Mouse (Mus musculus) gastrocnemius, postnatal 25 days (tissue): ENCODE results near the gene Mcm9. TPM values are rescaled to one million over a fixed set of nuclear protein-coding genes. Genes with fewer than 3 reads are reported as not detected.
A peak's percentile ranks its signal among the peaks of the same experiment; 100 is the strongest.

Experiments used
- DNase-seq: peaks from one replicate; pipeline ENCODE4 v3.0.0; 2022
- total RNA-seq, 2 experiments: library from RNA; stranded (reverse); gene quantifications; 1 replicate in 1 of 2; 2 replicates in 1 of 2; pipeline ENCODE4 v1.2.3; 2021

Mcm9 gene
- total RNA-seq, 2 experiments from 2014 or later, result 1.3 to 1.5 TPM

GRCm38 (mm10) chr10:53580137-53580536 is 50.1 kb downstream of the Mcm9 start:
- no peak for DNase-seq

- DNase-seq, result no peak
Measured at GRCm38 (mm10) chr10:53568531-53568930, 61.7 kb downstream of the Mcm9 start.

GRCm38 (mm10) chr10:53565538-53565937 is 64.7 kb downstream of the Mcm9 start:
- DNase-seq, result no peak

- DNase-seq, result no peak
Measured at GRCm38 (mm10) chr10:53562001-53562400, 68.2 kb downstream of the Mcm9 start.

GRCm38 (mm10) chr10:53537596-53537995 is 92.6 kb downstream of the Mcm9 start:
- DNase-seq, result no peak

GRCm38 (mm10) chr10:53532297-53532696 is 97.9 kb downstream of the Mcm9 start:
- DNase-seq, result no peak

GRCm38 (mm10) chr10:53527838-53528773 is 102.1 kb downstream of the Mcm9 start:
- DNase-seq, result no peak

- no peak for DNase-seq
Measured at GRCm38 (mm10) chr10:53527344-53527743, 102.9 kb downstream of the Mcm9 start.

GRCm38 (mm10) chr10:53526350-53526749 is 103.9 kb downstream of the Mcm9 start:
- DNase-seq, result no peak

GRCm38 (mm10) chr10:53525265-53525976 is 104.8 kb downstream of the Mcm9 start:
- DNase-seq, result no peak

- DNase-seq, result no peak
Measured at GRCm38 (mm10) chr10:53519068-53519954, 110.9 kb downstream of the Mcm9 start.

GRCm38 (mm10) chr10:53518599-53518913 is 111.7 kb downstream of the Mcm9 start:
- no peak for DNase-seq

GRCm38 (mm10) chr10:53517770-53518598 is 112.3 kb downstream of the Mcm9 start:
- no peak for DNase-seq

GRCm38 (mm10) chr10:53512491-53512890 is 117.7 kb downstream of the Mcm9 start:
- no peak for DNase-seq

- peak; percentile 50 for DNase-seq
Measured at GRCm38 (mm10) chr10:53509158-53509773, 121.0 kb downstream of the Mcm9 start.

GRCm38 (mm10) chr10:53508676-53509075 is 121.6 kb downstream of the Mcm9 start:
- no peak for DNase-seq

GRCm38 (mm10) chr10:53505526-53505925 is 124.7 kb downstream of the Mcm9 start:
- no peak for DNase-seq

- no peak for DNase-seq
Measured at GRCm38 (mm10) chr10:53505069-53505468, 125.2 kb downstream of the Mcm9 start.

- DNase-seq, result no peak
Measured at GRCm38 (mm10) chr10:53502875-53503816, 127.1 kb downstream of the Mcm9 start.

GRCm38 (mm10) chr10:53502471-53502870 is 127.8 kb downstream of the Mcm9 start:
- DNase-seq, result no peak
